Mouse (Mus musculus) urinary bladder, postnatal 36 days (tissue): Measurements from ENCODE around the gene Cdc14a.

Experiments used
- DNase-seq, 2 experiments: peaks; one replicate each; pipeline ENCODE4 v3.0.0; 2022; ENCODE audit warnings: low spot score in 2 of 2, mixed read lengths in 1 of 2

Gene Cdc14a

DNA sequence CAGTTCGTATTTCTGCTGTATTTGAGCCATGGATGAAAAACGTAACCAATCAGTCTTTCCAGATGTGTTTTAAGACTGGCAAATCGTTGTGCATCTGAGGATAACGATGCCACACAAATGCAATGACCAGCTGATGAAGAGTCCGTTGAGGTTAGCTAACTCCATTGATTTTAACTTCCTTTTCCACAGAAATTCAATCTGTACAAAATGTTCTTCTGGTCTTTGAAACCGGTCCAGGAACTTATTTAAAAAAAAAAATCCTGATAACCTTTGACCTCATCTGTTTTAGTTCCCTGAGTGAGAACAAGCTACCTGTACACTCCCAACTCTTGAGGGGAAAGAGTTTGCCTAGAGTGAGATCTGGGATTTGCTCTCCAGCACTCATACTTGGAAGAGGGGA is 152.2 kb downstream of the Cdc14a start:
- DNase-seq = no peak

DNA sequence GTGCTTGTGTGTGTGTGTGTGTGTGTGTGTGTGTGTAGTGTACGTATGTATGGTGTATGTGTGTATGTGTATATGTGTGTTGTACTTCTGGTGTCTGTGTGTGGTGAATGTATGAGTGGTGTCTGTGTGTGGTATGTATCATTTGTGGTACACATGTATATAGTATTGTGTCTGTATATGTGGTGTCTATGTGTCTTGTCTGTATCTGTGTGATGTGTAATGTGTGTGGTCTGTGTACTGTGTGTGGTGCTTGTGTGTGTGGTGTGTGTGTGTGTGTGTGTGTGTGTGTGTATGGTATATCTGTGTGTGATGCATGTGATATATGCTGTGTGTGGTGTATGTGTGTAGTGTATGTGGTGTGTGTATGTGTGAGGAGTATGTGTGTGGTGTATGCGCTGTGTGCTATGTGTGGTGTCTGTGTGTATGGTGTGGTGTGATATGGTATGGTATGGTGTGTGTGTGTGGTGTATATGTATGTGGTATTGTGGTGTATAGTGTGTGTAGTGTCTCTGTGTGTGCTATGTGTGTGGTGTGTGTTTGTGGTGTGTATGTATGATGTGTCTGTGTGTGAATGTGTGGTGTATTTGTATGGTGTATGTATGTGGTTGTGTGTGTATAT is 156.7 kb downstream of the Cdc14a start:
- DNase-seq = no peak

DNA sequence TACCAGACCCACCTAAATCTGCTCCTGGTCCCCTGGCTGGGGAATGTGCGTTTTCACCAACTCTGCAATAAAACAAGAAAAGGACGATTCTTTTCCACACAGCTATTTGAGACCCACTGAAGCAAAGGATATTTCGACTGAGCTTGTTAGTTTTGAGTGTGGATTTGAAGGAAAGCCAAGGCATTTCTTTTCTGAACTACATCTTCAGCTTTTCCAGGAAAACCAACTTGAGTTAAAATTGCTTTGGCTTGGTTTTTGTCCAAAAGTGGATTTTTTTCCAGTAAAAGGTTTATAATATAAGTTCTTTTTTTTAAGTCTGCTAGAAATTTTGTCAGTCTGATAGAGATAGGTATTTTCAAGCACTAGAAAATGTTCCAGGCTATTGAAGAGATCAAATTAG is 157.5 kb downstream of the Cdc14a start:
- no peak for DNase-seq

DNA sequence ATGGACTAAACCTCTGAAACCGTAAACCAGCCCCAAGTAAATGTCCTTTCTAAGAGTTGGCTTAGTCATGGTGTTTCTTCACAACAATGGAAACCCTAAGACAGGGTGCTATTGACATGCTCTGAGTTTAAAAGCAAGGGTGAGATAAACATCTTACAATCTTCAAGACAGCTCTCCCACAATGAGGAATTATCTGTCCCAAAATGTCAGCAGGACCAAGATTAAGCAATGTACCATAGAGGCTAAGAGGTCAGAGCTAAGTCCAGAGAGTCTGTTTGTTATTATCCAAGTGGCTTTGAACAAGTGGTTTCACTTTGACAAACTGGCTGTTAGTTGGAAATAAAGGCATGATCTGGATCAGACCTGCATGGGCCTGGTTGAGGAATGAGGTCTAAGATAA is 159.9 kb downstream of the Cdc14a start:
- DNase-seq = no peak

DNA sequence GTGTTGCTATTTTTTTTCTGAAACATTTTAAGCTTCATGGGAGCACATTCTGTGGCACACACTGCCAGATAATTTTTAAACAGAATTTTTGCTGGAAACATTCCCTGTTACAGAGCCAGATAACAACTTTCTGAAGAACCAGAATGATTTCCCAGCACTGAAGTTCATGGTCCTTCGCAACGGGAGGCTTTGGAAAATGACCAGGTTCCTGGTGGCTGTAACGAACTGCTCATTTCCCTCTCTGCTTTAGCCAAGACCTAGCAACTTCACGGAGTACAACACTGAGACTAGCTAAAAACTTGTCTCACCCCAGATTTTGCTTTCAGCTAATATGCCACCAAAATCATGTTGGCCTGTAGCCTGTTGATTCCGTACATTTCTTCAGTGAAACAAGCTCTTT is 160.8 kb downstream of the Cdc14a start:
- DNase-seq = no peak

DNA sequence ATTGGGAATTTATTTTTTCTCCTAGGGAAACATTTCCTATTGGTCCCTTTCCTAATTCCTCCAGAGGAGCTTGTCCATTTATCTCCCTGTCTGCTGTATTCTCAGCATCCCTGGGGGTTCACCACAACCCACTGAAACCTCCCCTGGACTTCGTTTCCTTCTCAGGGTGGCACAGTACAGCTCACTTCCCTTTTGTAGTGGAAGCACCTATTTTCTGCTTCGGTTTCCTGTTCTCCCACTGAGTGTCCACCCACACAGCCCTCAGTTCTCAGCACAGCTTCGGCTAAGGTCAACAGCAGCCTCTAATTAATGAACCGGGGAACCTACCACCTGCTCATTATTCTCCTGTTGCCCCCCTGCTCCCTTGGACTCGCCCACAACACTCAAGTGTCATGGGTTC is 167.7 kb downstream of the Cdc14a start:
- DNase-seq = no peak

DNA sequence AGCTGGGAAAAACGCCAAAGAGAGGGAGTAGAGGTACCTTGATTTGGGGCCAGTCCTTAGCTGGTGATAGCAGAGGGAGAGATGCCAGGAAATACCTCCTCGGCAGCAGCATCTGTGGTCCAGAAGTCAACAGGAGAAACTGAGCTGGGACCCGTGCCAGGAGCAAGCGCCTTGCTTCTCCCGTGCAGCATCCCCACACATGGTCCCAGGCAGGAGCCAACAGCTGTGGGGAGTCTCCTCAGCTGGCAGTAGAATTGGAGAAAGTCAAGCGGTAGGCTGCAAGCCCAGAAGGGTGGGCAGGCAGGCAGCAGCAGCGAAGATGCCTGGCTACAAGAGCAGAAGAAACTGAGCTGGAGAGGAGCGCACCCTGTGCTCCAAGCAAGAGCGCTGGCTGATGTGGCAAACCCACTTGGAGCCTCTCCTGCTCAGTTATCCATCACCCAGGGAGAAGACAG is 170.7 kb downstream of the Cdc14a start, which contains the start of gene Gpr88:
TSS of gene Gpr88 (minus strand) at position 427 of the 455 bp plus-strand sequence.
- DNase-seq = peak; percentile 30 to 67

DNA sequence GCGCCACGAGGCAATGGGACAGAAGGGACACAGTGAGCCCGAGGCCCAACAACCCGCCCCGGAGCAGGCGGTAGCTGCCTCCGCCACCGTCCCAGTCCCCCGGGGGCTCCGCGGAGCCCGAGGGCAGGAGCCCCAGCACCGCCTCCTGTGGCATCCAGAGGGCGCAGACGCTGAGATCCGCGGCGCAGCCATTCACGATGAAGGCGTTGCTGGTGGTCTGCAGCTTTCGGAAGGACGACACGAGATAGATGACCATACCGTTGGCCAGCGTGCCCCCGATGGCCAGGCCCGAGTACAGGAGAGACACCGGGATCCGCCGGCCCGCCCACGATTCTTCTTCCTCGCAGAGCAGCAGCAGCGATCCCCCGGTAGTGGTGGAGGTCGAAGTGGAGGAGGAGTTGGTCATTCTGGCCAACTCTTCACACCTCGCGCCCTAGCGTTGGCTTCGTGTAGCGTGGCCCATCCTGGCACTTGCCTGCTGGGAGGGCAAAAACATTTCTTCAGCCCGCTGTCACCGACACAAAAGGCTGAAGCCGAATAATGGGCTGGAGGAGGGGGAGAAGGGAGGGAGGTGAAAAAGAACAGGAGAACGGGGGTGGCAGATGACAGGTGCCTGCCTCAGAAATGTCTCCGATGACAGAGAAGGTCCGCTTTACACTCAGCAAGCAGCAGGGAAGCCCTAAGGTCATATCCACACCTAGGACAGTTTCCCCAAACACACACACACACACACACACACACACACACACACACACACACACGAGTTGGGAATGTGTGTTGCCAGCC is 171.4 kb downstream of the Cdc14a start:
- DNase-seq = peak; percentile 3 to 7

DNA sequence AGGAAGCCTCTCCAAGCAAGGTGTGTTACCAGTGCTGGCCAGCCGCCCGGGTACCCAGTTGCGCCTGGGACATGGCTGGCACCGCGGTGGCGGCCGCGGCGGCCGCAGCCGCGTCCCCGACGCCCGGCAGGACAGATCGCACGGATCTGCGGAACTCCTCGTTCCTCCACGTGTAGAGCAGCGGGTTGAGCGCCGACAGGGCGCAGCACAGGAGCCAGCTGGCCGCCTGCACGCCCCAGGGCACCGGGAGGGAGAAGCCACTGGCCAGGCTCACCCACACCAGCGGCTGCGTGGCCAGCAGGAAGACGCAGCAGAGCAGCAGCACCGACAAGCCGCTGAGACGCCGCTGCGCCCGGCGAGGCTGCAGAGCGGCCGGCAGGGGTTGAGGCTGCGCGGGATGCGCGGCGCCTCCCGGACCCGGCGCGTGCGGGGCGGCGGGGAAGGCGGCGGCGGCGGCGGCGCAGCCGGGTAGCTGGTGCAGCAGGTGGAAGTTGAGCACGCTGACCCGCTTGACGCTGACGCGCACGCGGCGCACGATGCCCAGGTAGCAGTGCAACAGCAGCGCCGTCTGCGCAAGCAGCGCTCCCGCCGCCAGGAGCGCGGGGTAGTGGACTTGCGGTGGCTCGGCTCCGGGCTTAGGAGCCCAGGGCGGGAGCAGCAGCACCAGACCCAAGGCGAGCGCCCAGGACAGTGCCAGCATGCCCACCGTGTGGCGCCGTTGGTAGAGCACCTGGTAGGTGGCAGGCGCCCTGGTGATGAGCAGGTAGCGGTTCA is 172.2 kb downstream of the Cdc14a start:
- DNase-seq = peak; percentile 8 to 22

DNA sequence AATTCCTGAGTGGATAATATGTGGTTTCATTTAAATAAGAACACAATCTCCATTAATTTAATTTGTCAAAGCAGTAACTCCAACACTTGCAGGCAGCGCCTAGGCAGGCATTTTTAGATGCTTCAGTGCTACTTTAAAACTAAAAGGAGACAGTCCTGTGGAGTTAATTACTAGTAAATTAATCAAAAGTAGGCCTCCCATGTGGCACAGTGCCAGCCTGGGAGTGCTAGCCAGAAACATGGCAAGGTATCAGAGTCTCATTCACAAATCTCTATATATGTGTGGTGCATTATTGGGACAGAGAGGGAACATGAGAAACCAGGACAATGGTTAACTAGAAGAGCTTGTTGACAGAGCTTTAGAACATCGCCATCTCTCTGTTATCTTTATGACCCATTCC is 174.8 kb downstream of the Cdc14a start:
- DNase-seq = no peak

DNA sequence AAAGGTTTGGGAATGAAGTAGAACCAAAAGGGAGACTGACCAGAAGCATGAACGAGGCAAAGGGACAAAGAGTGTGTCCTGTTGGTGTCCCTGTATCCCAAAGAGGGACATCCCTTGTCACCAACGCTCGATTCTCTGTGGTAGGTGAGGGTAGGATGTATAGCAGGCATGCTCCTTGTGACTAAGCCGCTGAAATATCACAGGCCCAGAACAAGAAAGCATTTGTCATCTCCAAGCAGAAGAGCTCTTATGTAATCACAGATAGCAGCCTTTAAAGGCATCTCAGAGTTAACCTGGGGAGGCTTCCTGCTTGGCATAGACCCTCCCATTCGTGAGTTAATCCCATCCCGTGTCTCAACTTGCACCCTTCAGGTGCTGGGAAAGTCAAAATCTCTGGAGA is 179.4 kb downstream of the Cdc14a start:
- no peak for DNase-seq

DNA sequence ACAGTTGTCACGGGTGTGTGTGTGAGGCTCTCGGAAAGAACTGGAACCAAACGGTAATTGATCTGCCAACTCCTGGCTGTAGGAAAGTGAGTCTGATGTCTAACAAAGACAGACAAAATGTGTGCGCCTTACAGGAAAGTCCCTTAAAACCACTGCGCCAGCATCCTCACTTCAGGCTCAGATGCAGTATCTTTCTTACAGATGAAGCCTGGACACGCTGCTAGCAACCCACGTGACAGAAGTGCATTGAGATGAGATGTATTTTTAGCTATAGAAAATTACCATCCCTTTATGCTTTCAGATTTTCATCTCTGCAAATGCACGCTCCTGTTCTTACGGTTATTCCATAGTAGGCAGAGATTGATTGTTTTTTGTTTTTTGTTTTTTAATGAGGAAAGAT is 181.1 kb downstream of the Cdc14a start:
- DNase-seq = no peak

DNA sequence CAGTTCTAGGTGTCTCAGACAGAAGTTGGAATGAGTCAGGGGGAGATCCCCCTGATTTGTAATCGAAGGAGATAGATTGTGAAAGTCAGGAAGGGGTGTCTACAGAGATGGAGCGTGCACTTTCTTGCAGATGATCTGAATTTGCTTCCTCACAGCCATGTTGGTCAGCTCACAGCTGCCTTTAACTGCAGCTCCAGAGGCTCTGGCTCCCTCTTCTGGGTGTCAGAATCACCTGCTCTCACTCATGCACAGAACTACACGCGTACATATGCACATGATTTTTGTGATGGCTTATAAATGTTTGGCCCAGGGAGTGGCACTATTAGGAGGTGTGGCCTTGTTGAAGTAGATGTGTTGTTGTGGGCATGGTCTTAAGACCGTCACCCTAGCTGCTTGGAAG is 186.3 kb downstream of the Cdc14a start:
- DNase-seq = no peak

DNA sequence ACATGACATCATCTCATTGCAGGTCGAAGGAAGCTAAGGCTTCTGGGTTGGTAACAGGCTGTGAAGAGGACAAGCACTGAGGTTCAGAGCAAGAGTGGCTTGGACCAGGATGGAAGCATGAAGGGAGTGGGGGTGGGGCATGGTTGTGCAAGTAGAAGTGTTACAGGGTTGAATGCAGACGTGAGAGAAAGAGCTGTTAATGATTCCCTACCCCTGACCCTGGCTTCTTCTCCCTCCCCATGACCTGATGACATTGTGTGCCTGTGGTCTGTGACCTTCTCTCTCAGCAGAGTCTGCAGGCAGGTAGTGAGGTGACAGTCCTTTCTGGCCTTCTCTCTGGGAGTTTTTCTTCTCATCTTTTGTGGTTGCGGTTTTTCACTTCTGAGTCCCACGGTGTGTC is 187.0 kb downstream of the Cdc14a start:
- no peak for DNase-seq

DNA sequence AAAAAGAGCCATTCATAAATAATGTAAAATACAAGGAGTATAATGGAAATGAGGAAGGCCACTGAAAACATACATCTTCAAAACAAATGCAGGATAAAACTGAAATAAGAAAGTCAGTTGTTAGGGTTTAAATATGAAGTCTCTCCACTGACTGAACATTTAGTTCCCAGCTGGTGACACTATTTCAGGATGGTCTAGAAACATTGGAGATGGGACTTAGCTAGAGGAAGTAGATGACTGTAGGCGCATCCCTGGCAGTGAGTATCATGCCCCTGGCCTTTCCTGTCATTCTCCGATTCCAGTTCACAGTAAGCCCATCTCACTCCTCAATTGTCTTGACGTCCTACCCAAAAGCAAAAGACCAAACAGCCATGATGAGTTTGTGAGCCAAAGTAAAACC is 190.3 kb downstream of the Cdc14a start:
- no peak for DNase-seq

DNA sequence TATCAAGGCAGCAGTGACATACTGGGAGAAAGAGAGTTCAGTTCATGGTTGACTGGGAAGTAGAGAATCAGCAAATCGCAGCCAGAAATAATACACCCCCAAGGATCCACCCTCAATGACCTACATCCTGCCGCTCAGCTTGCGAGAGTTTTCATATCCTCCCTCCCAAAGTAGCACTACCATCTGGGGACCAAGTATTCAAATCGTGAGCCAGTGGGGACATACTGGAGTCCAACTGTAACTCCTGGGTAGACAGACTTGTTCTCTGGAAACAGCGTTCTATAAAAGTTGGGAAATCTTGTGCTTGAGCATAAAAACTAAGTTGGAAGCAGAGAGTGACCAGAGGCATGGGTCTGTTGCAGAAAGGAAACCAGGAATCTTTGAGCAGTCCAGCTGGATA is 191.1 kb downstream of the Cdc14a start:
- no peak for DNase-seq

DNA sequence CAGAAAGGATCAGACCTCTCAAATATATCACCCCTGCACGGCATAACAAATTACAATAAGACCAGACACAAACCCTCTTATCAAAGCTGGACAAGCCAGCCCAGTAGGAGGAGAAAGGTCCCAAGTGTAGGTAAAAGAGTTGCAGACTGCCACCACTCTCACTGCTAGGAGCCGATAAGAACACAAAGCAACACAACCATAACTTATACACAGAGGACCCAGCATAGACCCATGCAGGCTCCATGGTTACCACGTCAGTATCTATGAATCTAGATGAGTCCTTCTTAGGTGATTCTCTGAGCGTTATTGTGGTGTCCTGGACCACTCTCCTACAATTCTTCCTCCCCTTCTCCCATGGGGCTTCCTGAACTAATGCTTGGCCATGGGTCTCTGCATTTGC is 194.5 kb downstream of the Cdc14a start:
- DNase-seq = no peak

DNA sequence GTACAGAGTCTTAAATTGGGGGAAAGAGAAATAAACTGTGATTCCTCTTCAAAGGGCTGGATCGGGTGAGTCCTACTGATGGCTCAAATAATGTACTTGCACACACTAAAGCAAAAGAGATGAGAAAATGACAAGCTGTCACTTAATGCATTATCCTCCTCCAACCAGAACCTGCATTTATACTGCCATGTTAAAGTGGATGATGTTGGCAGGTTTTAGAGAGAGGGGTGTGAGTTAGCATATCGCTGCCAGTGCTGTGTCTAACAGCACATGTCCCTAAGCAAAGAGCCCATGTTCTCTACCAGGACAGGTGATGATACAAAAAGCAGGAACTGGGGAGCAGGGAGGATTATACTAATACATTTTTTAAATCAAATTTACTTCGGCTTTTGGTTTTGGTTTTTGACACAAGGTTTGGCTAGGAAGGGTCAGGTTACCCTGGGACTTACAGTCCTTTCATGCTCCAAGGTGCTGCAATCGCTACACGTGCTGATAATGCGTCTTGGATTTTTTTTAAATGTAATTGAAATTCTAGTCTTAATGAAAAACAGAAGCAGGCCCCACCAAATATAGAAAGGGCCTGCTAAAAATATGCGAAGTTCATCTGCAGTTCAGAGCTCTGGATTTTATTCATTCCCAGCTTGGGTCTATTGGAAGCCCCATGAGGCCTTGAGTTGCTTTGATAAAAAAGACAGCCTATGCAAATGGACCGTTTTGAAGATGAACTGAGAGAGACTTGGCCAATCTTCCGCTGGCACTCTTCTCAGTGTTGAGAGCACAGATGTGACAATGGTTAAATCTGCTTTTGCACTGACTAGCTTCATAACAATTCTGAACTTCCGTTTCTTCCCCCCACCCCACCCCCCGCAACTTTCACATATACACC is 195.2 kb downstream of the Cdc14a start:
- no peak for DNase-seq

DNA sequence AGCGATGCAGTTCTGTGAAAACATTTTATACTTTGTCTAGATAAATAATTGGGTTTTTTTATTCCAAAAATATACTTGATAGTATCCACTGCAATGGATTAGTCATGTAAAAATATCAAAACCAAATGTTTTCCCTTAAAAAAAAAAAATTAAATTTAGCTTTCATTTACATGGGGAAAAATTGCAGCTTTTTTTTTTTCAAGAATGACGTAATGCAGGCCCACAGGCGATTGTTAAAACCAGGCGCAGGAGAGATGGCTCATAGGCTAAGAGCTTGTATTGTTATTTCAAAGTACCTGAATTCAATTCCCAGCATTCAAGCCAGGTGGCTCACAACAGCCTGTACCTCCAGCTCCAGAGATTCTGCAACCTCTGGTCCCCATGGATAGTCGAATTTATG is 196.4 kb downstream of the Cdc14a start:
- DNase-seq = no peak

DNA sequence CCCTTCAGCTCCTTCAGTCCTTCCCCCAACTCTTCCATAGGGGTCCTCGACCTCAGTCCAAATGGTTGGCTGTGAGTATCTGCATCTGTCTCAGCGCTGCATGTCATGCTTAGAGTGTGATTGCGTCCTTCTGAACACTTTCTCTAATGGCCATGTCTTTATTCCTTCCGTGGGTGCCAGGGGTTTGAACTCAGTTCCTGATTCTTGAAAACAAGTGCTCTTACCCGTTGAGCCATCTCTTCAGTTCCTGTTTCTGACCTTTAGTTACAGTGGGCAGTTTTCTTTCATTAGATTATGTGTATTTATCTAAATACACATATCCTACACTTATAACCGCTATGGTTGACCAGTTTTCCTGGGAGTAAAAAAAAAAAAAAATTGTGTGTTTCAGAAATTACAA is 196.9 kb downstream of the Cdc14a start:
- DNase-seq = no peak
